Mouse (Mus musculus) limb, embryonic 14.5 days (tissue): Measurements from ENCODE around the gene Syngr1. TPM values are rescaled to one million over a fixed set of nuclear protein-coding genes. Genes with fewer than 3 reads are reported as not detected.

Experiments
- ATAC-seq: fragments of 200-750 bp; cut with Nextera tagmentation; 2 replicates; pipeline ENCODE4 v1.8.0; 2017; ENCODE audit warnings: low read depth, moderate number of reproducible peaks, moderate TSS enrichment; ENCODE audit not compliant: low FRiP score
- DNase-seq: peaks from one replicate; pipeline ENCODE4 v3.0.0-alpha.2; 2015; ENCODE audit warnings: low spot score
- H3K27ac ChIP-seq: fragments of 300-500 bp; sonication (generic); replicated peaks from 2 replicates; pipeline ENCODE4 v1.5.1; 2014; ENCODE audit warnings: low read depth, mild to moderate bottlenecking, low read length, moderate library complexity, mixed read lengths
- H3K27me3 ChIP-seq: fragments of 300-500 bp; sonication (generic); 2 replicates; pipeline ENCODE4 v1.6.1; 2014; ENCODE audit warnings: low read length, mixed read lengths; ENCODE audit not compliant: control insufficient read depth, insufficient read depth
- H3K36me3 ChIP-seq: fragments of 300-500 bp; sonication (generic); 2 replicates; pipeline ENCODE4 v1.6.1; 2014; ENCODE audit warnings: mild to moderate bottlenecking, low read length, moderate library complexity, mixed read lengths; ENCODE audit not compliant: control insufficient read depth, insufficient read depth
- H3K4me1 ChIP-seq: fragments of 300-500 bp; sonication (generic); 2 replicates; pipeline ENCODE4 v1.6.1; 2014; ENCODE audit warnings: antibody characterized with exemption, low read length, mixed read lengths; ENCODE audit not compliant: control insufficient read depth, insufficient read depth
- H3K4me2 ChIP-seq: fragments of 300-500 bp; sonication (generic); replicated peaks from 2 replicates; pipeline ENCODE4 v1.6.1; 2014; ENCODE audit warnings: low read depth, mild to moderate bottlenecking, low read length, moderate library complexity; ENCODE audit not compliant: severe bottlenecking
- H3K4me3 ChIP-seq: fragments of 300-500 bp; sonication (generic); replicated peaks from 2 replicates; pipeline ENCODE4 v1.5.1; 2014; ENCODE audit warnings: low read length
- H3K9ac ChIP-seq: fragments of 300-500 bp; sonication (generic); 2 replicates; pipeline ENCODE4 v1.6.1; 2014; ENCODE audit warnings: mild to moderate bottlenecking, low read depth, low read length, moderate library complexity; ENCODE audit not compliant: severe bottlenecking
- H3K9me3 ChIP-seq: fragments of 300-500 bp; sonication (generic); 2 replicates; pipeline ENCODE4 v1.6.1; 2016; ENCODE audit warnings: low read length; ENCODE audit not compliant: control insufficient read depth
- POLR2A ChIP-seq: fragments of 200-500 bp; IDR thresholded peaks from 2 replicates; pipeline ENCODE4 v1.8.0; 2012; ENCODE audit warnings: inconsistent platforms, mild to moderate bottlenecking, moderate library complexity, borderline replicate concordance; ENCODE audit not compliant: insufficient read depth, insufficient read length; ENCODE audit errors: extremely low read depth
- WGBS: fragments of 180-500 bp; shearing (Covaris S2); extraction: QIAGEN DNeasy Blood & Tissue Kit; methylation state at CpG from one replicate; pipeline ENCODE4 v1.1.7; 2014; 5-methylcytosine and 5-hydroxymethylcytosine counted together
- polyA plus RNA-seq, 2 experiments: library from polyadenylated mRNA; depleted of rRNA in 1 of 2; stranded (reverse) in 1 of 2; unstranded in 1 of 2; fragments of >200 nt; fragmentation: Nextera tagmentation in 1 of 2; extraction: Ambion mirVana in 1 of 2; gene quantifications; 2 replicates each; pipeline versions ENCODE4 v1.2.1 to v1.2.3; 2012 to 2014

Gene Syngr1
- polyA plus RNA-seq (2012; rRNA removed) (10.8 and 11.0 TPM in 2 replicates), polyA plus RNA-seq (2014; fragmentation: Nextera tagmentation; extraction: Ambion mirVana) (8.3 and 11.5 TPM in 2 replicates)

DNA sequence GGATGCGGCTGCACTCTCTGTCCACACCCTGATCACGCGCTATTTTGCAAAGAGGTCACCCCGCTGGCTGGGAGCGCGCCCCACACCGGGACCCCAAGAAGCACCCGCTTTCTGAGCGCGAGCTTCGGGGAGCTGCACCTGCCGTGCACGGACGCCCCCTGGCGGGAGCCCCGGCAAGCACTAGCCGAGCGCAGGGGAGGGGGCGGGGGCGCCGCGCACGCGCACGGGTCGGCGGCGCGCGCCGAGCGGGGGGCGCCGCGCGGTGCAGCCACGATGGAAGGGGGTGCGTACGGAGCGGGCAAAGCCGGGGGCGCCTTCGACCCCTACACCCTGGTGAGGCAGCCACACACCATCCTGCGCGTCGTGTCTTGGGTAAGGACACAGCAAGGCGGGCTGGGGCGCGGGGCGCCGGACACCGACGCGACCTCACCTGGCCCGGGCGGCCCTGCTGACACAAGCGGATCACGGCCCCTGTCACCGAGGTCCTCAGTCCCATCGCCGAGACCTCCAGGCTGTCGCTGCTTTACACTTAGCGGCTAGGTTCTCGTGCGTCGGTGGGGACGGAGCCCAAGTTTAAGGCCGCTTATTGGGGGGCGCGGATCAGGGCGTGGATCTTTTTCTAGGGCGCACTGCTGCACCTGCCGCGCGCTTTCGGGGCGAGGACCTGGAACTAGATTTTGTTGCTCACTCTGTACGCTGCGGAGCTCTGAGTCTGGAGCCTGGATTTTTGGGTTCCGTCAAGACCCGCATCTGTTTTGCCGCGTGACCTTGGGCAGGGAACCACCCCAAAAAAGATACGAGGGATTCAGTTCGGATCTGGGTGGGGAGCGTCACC lies at the start of gene Syngr1, which contains the start of gene Rpl3:
Gene Syngr1 (plus strand): TSS at position 214 of the 835 bp plus-strand sequence.
Gene Rpl3 (minus strand): TSS at position 748 of the 835 bp plus-strand sequence.
- WGBS, result 2% methylated on average over 74 of the region's 86 CpGs
- no peaks in the 10 kb centered on the region for H3K36me3 ChIP-seq
- no peak for TF ChIP-seq POLR2A
- H3K27me3 ChIP-seq, result peaks cover 28% of the 10 kb centered on the region
- peak within 1 kb of the TSS; percentile 63 for H3K4me3 ChIP-seq
- H3K4me1 ChIP-seq, result peaks cover 6% of the 10 kb centered on the region
- H3K4me2 ChIP-seq, result peak within 1 kb of the TSS; percentile 97
- H3K27ac ChIP-seq, result no peak within 1 kb of the TSS
- DNase-seq (peak; percentile 43), ATAC-seq (peak; percentile 45)
- H3K9ac ChIP-seq, result peak within 1 kb of the TSS; percentile 56
- H3K9me3 ChIP-seq, result no peaks in the 10 kb centered on the region

DNA sequence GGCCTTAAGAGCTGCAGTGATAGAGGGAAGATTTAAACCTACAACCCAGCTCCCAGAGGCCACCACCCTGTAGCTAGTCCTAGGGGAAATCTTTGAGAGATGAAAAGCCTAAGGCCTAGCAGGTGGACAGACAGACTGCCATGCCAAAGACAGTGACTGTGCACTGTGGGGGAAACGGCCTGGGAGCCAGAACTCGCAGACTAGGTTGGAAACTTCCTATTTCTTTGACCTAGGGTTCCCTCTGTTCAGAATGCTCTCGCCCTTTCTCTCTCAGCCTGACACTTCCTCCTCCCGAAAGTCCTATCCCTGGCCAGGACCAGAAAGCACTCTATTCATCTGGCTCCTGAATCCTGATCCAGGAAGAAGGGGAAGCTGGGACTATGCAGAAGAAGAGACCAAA lies 49.0 kb upstream of the Syngr1 start:
- no peak overlapping the region for H3K27ac ChIP-seq
- H3K4me3 ChIP-seq, result no peak overlapping the region
- no peak overlapping the region for H3K9ac ChIP-seq
- TF ChIP-seq POLR2A, result no peak
- no peaks in the 10 kb centered on the region for H3K27me3 ChIP-seq
- H3K36me3 ChIP-seq, result no peaks in the 10 kb centered on the region
- 72% methylated on average over 4 of the region's 4 CpGs for WGBS
- no peaks in the 10 kb centered on the region for H3K4me1 ChIP-seq
- no peak overlapping the region for H3K4me2 ChIP-seq
- no peaks in the 10 kb centered on the region for H3K9me3 ChIP-seq
- DNase-seq (no peak), ATAC-seq (no peak)

DNA sequence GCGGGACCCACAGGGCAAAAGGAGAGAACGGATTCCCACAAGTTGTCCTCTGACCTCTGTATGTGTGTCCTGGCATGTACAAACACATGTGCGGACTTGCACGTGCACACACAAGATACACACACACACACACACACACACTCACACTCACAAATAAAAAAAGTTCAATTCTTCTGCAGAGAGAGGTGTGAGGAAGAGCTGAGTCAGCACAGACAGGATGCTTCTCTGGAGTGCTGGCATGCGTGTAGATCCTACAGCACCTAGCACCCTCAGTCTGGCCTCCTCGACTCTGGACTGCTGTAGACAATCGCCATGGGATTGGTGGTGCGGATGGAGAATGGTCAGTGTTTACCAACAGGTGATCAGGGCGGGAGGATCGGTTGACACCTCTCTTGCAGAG lies 46.9 kb upstream of the Syngr1 start:
- no peaks in the 10 kb centered on the region for H3K4me1 ChIP-seq
- no peaks in the 10 kb centered on the region for H3K27me3 ChIP-seq
- ATAC-seq, result no peak
- no peak for TF ChIP-seq POLR2A
- no peak overlapping the region for H3K4me2 ChIP-seq
- no peak overlapping the region for H3K9ac ChIP-seq
- no peaks in the 10 kb centered on the region for H3K9me3 ChIP-seq
- 90% methylated on average over 9 of the region's 10 CpGs for WGBS
- DNase-seq, result no peak
- no peak overlapping the region for H3K27ac ChIP-seq
- H3K36me3 ChIP-seq, result no peaks in the 10 kb centered on the region
- no peak overlapping the region for H3K4me3 ChIP-seq

DNA sequence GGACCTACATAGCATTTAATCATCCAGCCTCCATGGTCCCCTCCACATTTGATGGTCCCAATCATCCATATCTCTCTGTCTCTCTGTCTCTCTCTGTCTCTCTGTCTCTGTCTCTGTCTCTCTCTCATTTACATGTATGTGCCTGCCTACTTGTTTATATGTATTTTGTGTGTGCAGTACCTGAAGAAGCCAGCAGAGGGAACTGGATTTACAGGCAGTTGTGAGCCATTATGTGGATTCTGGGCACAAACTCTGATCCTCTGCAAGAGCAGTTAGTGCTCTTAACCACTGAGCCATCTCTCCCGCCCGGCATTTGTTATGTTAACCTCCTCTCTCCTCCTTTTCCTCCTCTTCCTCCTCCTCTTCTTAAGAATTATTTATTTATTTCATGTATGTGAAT lies 45.4 kb upstream of the Syngr1 start:
- WGBS, result 94% methylated on average over 2 of the region's 2 CpGs
- ATAC-seq (no peak), DNase-seq (no peak)
- no peaks in the 10 kb centered on the region for H3K9me3 ChIP-seq
- no peaks in the 10 kb centered on the region for H3K36me3 ChIP-seq
- no peak overlapping the region for H3K27ac ChIP-seq
- TF ChIP-seq POLR2A, result no peak
- H3K4me1 ChIP-seq, result peaks cover 5% of the 10 kb centered on the region; the same call in 1 of the 2 replicates
- no peak overlapping the region for H3K4me3 ChIP-seq
- no peaks in the 10 kb centered on the region for H3K27me3 ChIP-seq
- H3K9ac ChIP-seq, result no peak overlapping the region
- no peak overlapping the region for H3K4me2 ChIP-seq

DNA sequence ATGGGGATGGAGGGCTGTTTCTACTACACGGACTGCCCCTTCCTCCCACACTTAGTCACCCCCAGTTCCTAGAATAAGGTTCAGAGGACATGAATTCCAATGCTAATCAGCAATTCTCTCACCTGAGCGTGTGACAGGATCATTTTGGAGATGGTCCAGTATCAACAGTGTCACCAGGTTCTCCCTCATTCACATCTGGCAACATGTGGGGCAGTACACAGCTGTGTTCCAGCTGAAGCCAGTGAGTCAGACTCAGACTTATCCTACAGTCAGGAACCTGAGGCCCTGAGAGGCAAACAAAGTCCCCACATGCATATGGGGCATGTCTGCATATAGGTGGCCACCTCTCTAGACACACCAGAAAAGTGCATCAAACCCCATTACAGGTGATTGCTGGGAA lies 43.9 kb upstream of the Syngr1 start:
- DNase-seq, result no peak
- Histone ChIP-seq H3K9me3 (no peaks in the 10 kb centered on the region), H3K4me2 (no peak overlapping the region), H3K27me3 (no peaks in the 10 kb centered on the region), H3K36me3 (no peaks in the 10 kb centered on the region), H3K27ac (no peak overlapping the region), H3K4me1 (peaks cover 12% of the 10 kb centered on the region), H3K9ac (no peak overlapping the region), H3K4me3 (no peak overlapping the region)
- no peak for TF ChIP-seq POLR2A
- 68% methylated on average over 2 of the region's 2 CpGs for WGBS
- no peak for ATAC-seq
